Mouse (Mus musculus) CH12.LX (cell line): ENCODE results near the gene AA986860. TPM values are rescaled to one million over a fixed set of nuclear protein-coding genes. Genes with fewer than 3 reads are reported as not detected.

ENCODE experiments used
- DNase-seq: peaks from one replicate; pipeline ENCODE4 v3.0.0-alpha.2; 2013; ENCODE audit errors: extremely low read depth
- H3K27ac ChIP-seq: 2 replicates; pipeline ENCODE4 v1.5.1; 2012; ENCODE audit warnings: low read depth, mild to moderate bottlenecking, control low read depth, moderate library complexity; ENCODE audit not compliant: insufficient read depth
- H3K27me3 ChIP-seq: replicated peaks from 2 replicates; pipeline ENCODE3; 2012; ENCODE audit warnings: inconsistent platforms
- H3K36me3 ChIP-seq, 2 experiments: replicated peaks in 1 of 2; 2 replicates each; pipeline versions ENCODE3 to v1.6.1; 2012; ENCODE audit warnings: inconsistent platforms in 1 of 2, low read length in 1 of 2, mild to moderate bottlenecking in 1 of 2, mixed read lengths in 1 of 2, moderate library complexity in 1 of 2; ENCODE audit not compliant: control insufficient read depth in 1 of 2, insufficient read depth in 1 of 2
- H3K4me1 ChIP-seq, 2 experiments: 2 replicates each; pipeline ENCODE4 v1.6.1; 2012; ENCODE audit warnings: inconsistent platforms in 1 of 2, moderate library complexity in 1 of 2; ENCODE audit not compliant: insufficient read depth in 2 of 2, control insufficient read depth in 1 of 2
- H3K4me2 ChIP-seq: 2 replicates; pipeline ENCODE4 v1.6.1; 2012; ENCODE audit warnings: low read depth, mild to moderate bottlenecking, control low read depth; ENCODE audit not compliant: poor library complexity, insufficient read depth, severe bottlenecking
- H3K4me3 ChIP-seq, 3 experiments: fragments of 150-350 bp in 1 of 3; sonication (generic) in 1 of 3; replicated peaks in 1 of 3; 2 replicates each; pipeline versions ENCODE3 to v1.5.1; 2011 to 2012; ENCODE audit warnings: low read depth in 2 of 3, low read length in 2 of 3, mild to moderate bottlenecking in 2 of 3, moderate library complexity in 2 of 3, control low read depth in 1 of 3, improper control_type of control experiment in 1 of 3, inconsistent platforms in 1 of 3, mixed read lengths in 1 of 3; ENCODE audit not compliant: poor library complexity in 1 of 3
- H3K79me2 ChIP-seq: replicated peaks from 2 replicates; pipeline ENCODE4 v1.6.1; 2012; ENCODE audit warnings: mild to moderate bottlenecking, moderate library complexity; ENCODE audit not compliant: control insufficient read depth, poor library complexity, insufficient read depth, severe bottlenecking; ENCODE audit errors: extremely low read depth
- H3K9ac ChIP-seq: 2 replicates; pipeline ENCODE4 v1.6.1; 2012; ENCODE audit warnings: low read depth, mild to moderate bottlenecking, control low read depth, moderate library complexity; ENCODE audit not compliant: insufficient read depth
- H3K9me3 ChIP-seq: replicated peaks from 2 replicates; pipeline ENCODE3; 2012; ENCODE audit warnings: low read length, inconsistent platforms, mixed read lengths
- CHD1 ChIP-seq: IDR thresholded peaks from 2 replicates; pipeline ENCODE4 v1.6.1; 2012; ENCODE audit warnings: low read depth, low read length, improper control_type of control experiment, inconsistent platforms
- CHD2 ChIP-seq: IDR thresholded peaks from 2 replicates; pipeline ENCODE4 v1.6.1; 2011; ENCODE audit warnings: low read length, improper control_type of control experiment
- HCFC1 ChIP-seq: IDR thresholded peaks from 2 replicates; pipeline ENCODE4 v1.6.1; 2012; ENCODE audit warnings: low read depth, mild to moderate bottlenecking, inconsistent platforms, low read length, improper control_type of control experiment
- JUND ChIP-seq: conservative IDR thresholded peaks from 2 replicates; pipeline ENCODE4 v1.6.1; 2011; ENCODE audit warnings: low read depth, low read length, improper control_type of control experiment
- KAT2A ChIP-seq: IDR thresholded peaks from 2 replicates; pipeline ENCODE4 v1.6.1; 2012; ENCODE audit warnings: low read length, improper control_type of control experiment, inconsistent platforms; ENCODE audit not compliant: insufficient replicate concordance
- MEF2A ChIP-seq: IDR thresholded peaks from 2 replicates; pipeline ENCODE4 v1.6.1; 2014; ENCODE audit warnings: low read depth, mild to moderate bottlenecking, inconsistent platforms, low read length, improper control_type of control experiment, borderline replicate concordance
- POLR2A ChIP-seq: IDR thresholded peaks from 2 replicates; pipeline ENCODE4 v1.6.1; 2011; ENCODE audit warnings: low read depth, mild to moderate bottlenecking, improper control_type of control experiment, low read length
- USF1 ChIP-seq: IDR thresholded peaks from 2 replicates; pipeline ENCODE4 v1.6.1; 2014; ENCODE audit warnings: low read depth, mild to moderate bottlenecking, inconsistent platforms, low read length, improper control_type of control experiment
- dilution Hi-C: fragments of 300-500 bp; cut with MboI; formaldehyde crosslinking; loops from 2 replicates; pipeline ENCODE4 v1.14.3; 2020; ENCODE audit warnings: low sequenced_read_pairs; ENCODE audit not compliant: extremely low pct_unique_long_range_greater_than_20kb, extremely low pct_ligation_motif_present
- in situ Hi-C: fragments of 300-500 bp; cut with MboI; formaldehyde crosslinking; loops from 3 replicates; pipeline ENCODE4 v1.14.3; 2019; ENCODE audit warnings: low sequenced_read_pairs, low pct_ligation_motif_present, low pct_unique_long_range_greater_than_20kb, mixed read lengths
- polyA plus RNA-seq: library from polyadenylated mRNA; unstranded; fragments of >175 nt; gene quantifications from 2 replicates; pipeline ENCODE4 v1.2.1, GENCODE M21; 2012; ENCODE audit warnings: low read depth; ENCODE audit not compliant: insufficient read length
- total RNA-seq, 2 experiments: library from RNA; depleted of rRNA; stranded (reverse); fragments of 300-350 nt in 1 of 2; fragments of >200 nt in 1 of 2; gene quantifications; 2 replicates each; pipeline ENCODE4 v1.2.3; 2012 to 2014

The AA986860 gene
- total and polyA plus RNA-seq, 3 experiments: 0.25 to 0.61 (median 0.28) TPM

- no peak for TF ChIP-seq HCFC1
- no peak for TF ChIP-seq JUND
- no peak for TF ChIP-seq CHD2
- TF ChIP-seq CHD1: no peak
- H3K4me1 ChIP-seq: peaks cover 0 to under 1% of the 10 kb centered on the region in 2 experiments; a peak in 2 of 4 replicates
- no peak overlapping the region for H3K4me2 ChIP-seq
- no peaks in the 10 kb centered on the region for H3K27me3 ChIP-seq
- dilution Hi-C loops: no loop called here
- no peaks in the 10 kb centered on the region for H3K79me2 ChIP-seq
- H3K9ac ChIP-seq: no peak overlapping the region
- no peak overlapping the region for H3K4me3 ChIP-seq
- no peak overlapping the region for H3K27ac ChIP-seq
- H3K36me3 ChIP-seq: no peaks in the 10 kb centered on the region
- in situ Hi-C loops: no loop called here
- H3K9me3 ChIP-seq: no peaks in the 10 kb centered on the region
- no peak for DNase-seq
Measured at GRCm38 (mm10) chr1:130770487-130770886, 38.7 kb downstream of the AA986860 start.

- in situ Hi-C loops: no loop called here
- H3K27me3 ChIP-seq: no peaks in the 10 kb centered on the region
- H3K4me1 ChIP-seq: peaks cover 3 to 6% of the 10 kb centered on the region in 2 experiments
- TF ChIP-seq USF1 (no peak), MEF2A (no peak)
- TF ChIP-seq, all 38 proteins: peak for 0
- no peak overlapping the region for H3K4me2 ChIP-seq
- no peak overlapping the region for H3K27ac ChIP-seq
- no peaks in the 10 kb centered on the region for H3K79me2 ChIP-seq
- no peak overlapping the region for H3K9ac ChIP-seq
- dilution Hi-C loops: no loop called here
- no peak overlapping the region for H3K4me3 ChIP-seq
- no peak for DNase-seq
- no peaks in the 10 kb centered on the region for H3K9me3 ChIP-seq
- H3K36me3 ChIP-seq: no peaks in the 10 kb centered on the region
Measured at GRCm38 (mm10) chr1:130770981-130771494, 39.3 kb downstream of the AA986860 start.

GRCm38 (mm10) chr1:130775234-130775633 lies 43.5 kb downstream of the AA986860 start:
- Histone ChIP-seq H3K79me2 (no peaks in the 10 kb centered on the region), H3K4me2 (no peak overlapping the region), H3K27me3 (no peaks in the 10 kb centered on the region), H3K9ac (no peak overlapping the region), H3K27ac (no peak overlapping the region), H3K4me1 (peaks cover 3 to 8% of the 10 kb centered on the region in 2 experiments), H3K36me3 (no peaks in the 10 kb centered on the region), H3K4me3 (no peak overlapping the region), H3K9me3 (no peaks in the 10 kb centered on the region)
- TF ChIP-seq USF1 (no peak), POLR2A (no peak), CHD2 (no peak), KAT2A (no peak)
- no peak for DNase-seq
- dilution Hi-C loops: no loop called here
- in situ Hi-C loops: no loop called here
